Mouse (Mus musculus): ENCODE data around the gene Rab7. TPM values are rescaled to one million over a fixed set of nuclear protein-coding genes. Genes with fewer than 3 reads are reported as not detected.
"Not testable (repeated sequence)": the region's sequence is repeated elsewhere in the genome, so short reads cannot be mapped to it uniquely, and the experiment has no call there.

Rab7 gene
- polyA plus RNA-seq, 1 experiment: 306 TPM

DNA sequence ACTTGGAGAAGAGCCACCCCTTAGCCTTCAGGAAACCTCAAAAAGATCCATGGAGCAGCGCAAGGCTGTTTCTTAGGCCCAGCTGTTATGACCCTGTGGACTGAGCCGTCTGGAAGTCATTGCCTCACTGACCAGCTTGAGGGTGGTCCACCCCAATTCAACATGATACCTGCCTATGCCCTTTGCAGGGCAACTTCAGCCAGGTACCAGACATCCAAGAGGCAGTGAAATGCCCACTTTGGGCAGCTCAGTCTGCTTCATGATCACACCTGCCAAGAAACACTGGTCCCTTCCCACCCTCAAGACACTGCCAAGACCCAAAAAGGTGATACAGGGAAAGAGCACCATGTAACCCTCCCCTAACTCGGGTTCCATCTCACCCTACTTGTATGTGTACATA is 65.3 kb downstream of the Rab7 start:
- TF ChIP-seq CTCF (IDR thresholded peaks at IDR 0.05; ENCODE audit: borderline replicate concordance, extremely low read depth, insufficient read depth, insufficient read length): no peak
- DNase-seq (ENCODE audit: low read depth): no peak

GRCm38 (mm10) chr6:87970041-87970440 is 75.0 kb downstream of the Rab7 start:
- no peak for TF ChIP-seq POLR2A (IDR thresholded peaks at IDR 0.05; ENCODE audit: borderline replicate concordance, extremely low read depth, insufficient read depth, insufficient read length, poor library complexity, severe bottlenecking)
- no peak for TF ChIP-seq CTCF (IDR thresholded peaks at IDR 0.05; ENCODE audit: borderline replicate concordance, extremely low read depth, insufficient read depth, insufficient read length)

DNA sequence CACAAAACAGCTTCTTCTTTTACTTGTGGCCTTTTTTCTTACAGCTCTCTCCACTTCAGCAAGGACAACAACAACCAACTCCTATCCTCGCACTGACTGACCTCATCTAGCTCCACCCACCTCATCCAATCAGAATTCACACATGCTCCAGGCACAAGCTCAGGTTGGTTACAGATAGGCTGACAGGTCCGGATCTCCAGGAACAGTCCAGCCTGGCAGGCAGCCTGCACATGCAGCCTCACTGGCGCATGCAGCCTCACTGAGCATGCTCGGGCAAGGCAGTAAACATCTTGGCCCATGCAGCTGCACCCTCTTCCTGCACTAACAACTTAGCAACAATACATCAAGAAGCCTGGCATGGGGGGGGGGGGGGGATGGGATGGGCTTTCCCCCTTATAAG is 82.6 kb downstream of the Rab7 start:
- DNase-seq (ENCODE audit: low read depth): not testable (repeated sequence)

More at GRCm38 (mm10) chr6:87970041-87970440, 75.0 kb downstream of the Rab7 start:
- no peak for DNase-seq (ENCODE audit: low read depth)

Other genes with a start within 250 kb of the Rab7 start
- 13.4 and 14.3 TPM in 2 replicates for gene Rab43, start 233.1 kb downstream of the Rab7 start, polyA plus RNA-seq (2012; rRNA removed)
- gene Gm45140, start 209.5 kb downstream of the Rab7 start, polyA plus RNA-seq (2012; rRNA removed): 5.9 and 6.8 TPM in 2 replicates
- gene Isy1, start 206.5 kb downstream of the Rab7 start, polyA plus RNA-seq (2012; rRNA removed): 31.3 and 38.3 TPM in 2 replicates
- 264 and 299 TPM in 2 replicates for gene Cnbp, start 194.2 kb downstream of the Rab7 start, polyA plus RNA-seq (2012; rRNA removed)
- gene Copg1, start 157.5 kb downstream of the Rab7 start, polyA plus RNA-seq (2012; rRNA removed): 78.3 and 121 TPM in 2 replicates
- gene Hmces, start 131.3 kb downstream of the Rab7 start, polyA plus RNA-seq (2012; rRNA removed): 35.5 and 38.2 TPM in 2 replicates
- 153 and 175 TPM in 2 replicates for gene H1fx, start 63.6 kb downstream of the Rab7 start, polyA plus RNA-seq (2012; rRNA removed)
- 215 and 219 TPM in 2 replicates for gene Rpn1, start 39.2 kb upstream of the Rab7 start, polyA plus RNA-seq (2012; rRNA removed)
- gene Gata2, start 148.6 kb upstream of the Rab7 start, polyA plus RNA-seq (2012; rRNA removed): 11.4 and 15.6 TPM in 2 replicates
- not detected in 2 replicates for gene Dnajb8, start 177.0 kb upstream of the Rab7 start, polyA plus RNA-seq (2012; rRNA removed)

Measured in brain, embryonic 14.5 days (tissue).